Mouse (Mus musculus) right cerebral cortex, adult 18-20 months (tissue): ENCODE measurements around the gene Psmd4.
A peak's percentile ranks its signal among the peaks of the same experiment; 100 is the strongest.
"Not testable (repeated sequence)": the region's sequence is repeated elsewhere in the genome, so short reads cannot be mapped to it uniquely, and the experiment has no call there.

Experiments
- DNase-seq: peaks from one replicate; pipeline ENCODE4 v3.0.0; 2022; ENCODE audit warnings: mixed read lengths

Psmd4 gene

DNA sequence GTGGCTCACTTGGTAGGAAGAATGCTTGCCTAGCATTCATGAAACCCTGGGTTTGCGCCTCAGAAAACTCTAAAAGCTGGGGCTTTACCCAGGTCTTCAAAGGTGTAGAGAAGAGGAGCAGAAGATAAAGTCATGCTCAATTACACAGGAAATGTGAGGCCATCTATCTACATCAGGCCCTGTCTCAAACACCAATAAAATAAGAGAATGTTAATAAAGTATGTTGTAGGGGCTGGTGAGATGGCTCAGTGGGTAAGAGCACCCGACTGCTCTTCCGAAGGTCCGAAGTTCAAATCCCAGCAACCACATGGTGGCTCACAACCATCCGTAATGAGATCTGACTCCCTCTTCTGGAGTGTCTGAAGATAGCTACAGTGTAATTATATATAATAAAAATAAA, 21.5 kb downstream of the Psmd4 start:
- not testable (repeated sequence) for DNase-seq

DNA sequence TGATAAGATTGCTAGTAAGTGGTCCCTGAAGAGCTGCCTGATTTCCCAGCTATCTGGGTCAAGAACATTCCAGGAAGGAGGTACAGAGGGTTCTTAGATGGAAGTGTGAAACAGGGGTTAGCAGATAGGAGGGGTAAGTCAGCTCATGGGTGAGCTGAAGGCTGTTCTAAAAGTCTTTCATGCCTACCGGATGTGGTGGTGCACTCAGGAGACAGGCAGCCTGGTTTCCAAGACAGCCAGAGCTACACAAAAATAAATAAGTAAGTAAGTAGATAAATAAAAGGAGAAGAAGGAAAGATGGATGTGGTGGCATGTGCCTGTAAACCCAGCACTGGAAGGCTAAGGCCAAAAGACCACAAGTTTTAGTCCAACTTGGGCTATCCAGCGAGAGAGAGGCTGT, 23.7 kb downstream of the Psmd4 start:
- DNase-seq = no peak

DNA sequence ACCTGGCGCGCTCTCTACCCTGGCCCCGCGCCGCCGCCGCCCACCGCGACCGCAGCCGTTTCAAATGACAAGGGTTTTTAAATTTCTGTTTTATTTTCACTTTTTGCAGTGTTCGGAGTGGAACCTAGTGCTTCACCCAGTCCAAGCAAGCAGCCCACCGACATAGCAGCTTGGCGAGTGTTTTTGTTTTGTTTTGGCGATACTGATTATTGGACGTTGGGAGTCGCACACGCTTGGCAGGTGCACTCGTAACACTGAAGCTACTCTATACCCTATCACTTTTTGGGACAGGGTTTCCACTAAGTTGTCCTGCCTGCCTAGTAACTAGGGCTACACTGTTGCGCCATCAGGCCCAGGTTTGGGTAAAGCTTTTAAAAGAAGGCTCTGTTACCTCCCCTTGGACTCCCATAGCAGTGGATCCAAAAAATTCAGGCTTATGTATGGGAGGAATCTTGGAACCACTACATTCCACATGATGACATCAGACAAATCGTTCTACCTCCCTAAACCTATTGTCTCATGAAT, 25.8 kb downstream of the Psmd4 start:
- no peak for DNase-seq

DNA sequence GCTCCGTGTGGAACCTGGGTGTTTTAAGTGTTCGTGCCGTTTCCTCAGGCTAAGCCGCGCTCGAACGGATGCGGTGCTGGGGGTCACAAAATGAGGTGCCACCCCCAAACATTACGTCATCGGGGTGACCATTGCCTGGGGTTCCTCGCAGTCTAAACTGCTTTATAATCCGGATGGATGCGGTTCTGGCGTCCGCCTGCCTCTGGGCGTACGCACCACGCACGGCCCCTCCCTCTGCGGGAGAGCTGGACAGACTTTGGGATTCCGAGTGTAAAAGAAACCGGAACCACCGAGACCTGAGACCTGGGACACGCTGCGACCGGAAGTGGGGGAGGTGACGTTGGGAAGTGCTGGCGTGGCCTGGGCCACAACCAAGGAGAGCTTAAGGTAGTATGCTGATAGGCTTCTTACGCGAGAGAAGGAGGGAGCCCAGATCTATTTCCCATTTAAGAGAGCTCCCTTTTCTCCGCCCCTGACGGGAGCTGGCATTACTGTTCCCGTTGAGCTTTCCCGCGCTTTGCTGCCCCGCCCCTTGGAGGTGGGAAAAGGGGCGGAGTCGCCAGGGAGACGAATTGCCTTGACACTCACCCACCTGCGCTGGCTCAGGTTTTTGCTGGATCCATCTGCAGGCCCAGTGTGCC, 26.4 kb downstream of the Psmd4 start:
- peak; percentile 96 for DNase-seq

DNA sequence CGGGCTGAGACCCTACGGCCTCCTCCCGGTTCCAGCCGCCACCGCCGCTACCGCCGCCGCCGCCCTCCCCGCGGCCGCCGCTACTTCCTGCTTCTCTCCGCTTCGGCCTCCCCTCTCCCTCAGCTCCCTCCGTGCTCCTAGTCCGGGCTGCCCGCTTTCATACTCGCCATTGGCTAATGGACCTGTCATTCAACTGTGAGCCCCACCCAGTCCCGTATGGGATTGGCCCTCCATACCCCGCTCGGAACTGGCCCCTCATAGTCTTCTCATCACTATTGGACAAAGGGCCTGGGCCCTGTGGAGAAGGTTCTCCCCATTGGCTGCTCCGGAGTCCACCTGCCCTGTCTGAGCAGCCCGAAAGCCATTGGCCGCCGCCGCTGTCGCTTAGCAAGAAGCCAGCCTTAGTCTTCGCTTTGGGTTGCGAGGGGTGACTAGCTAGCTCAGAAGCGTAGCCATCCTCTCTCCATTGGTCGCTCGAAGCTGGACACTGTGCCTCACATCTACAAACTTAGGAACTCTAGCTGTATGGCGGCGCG, 27.0 kb downstream of the Psmd4 start, which contains the start of gene Zfp687:
Gene Zfp687, minus strand, starts transcription at position 112 of the 536 bp plus-strand sequence.
- peak; percentile 100 for DNase-seq

DNA sequence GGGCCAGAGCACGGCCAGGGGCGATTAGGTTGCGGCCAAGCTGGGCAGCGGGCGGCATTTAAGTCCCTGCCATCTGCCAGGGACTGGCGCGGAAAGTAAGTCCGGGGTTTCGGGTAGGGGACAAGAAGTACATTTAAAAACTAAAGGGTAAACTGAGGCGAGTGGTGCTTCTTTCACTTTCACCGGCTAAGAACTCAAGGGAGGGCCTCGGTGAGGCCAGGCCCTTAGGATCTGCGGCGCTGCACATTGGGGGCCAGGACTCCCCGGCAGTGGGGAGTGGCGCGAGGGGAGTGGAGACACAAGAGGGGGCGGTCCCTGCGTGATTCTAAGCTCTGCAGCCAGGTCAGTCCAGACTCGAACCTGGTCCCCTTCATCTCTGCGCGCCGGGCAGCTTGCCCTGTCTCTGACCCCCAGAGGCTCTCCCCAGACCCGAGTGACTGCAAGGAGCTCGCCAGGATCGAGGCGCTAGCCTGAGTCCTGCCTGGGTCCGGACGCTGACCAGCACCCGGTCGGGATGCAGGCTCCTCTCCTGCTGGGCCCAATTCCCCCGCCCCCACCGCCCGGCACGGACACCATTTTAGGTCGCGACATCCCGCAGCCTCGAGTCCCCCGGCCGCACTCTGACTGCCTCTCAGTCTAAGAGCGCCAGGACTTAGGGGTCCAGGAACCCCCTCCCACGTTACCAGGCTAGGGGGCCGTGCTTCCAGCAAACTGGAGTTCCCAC, 27.8 kb downstream of the Psmd4 start:
- peak; percentile 39 for DNase-seq

DNA sequence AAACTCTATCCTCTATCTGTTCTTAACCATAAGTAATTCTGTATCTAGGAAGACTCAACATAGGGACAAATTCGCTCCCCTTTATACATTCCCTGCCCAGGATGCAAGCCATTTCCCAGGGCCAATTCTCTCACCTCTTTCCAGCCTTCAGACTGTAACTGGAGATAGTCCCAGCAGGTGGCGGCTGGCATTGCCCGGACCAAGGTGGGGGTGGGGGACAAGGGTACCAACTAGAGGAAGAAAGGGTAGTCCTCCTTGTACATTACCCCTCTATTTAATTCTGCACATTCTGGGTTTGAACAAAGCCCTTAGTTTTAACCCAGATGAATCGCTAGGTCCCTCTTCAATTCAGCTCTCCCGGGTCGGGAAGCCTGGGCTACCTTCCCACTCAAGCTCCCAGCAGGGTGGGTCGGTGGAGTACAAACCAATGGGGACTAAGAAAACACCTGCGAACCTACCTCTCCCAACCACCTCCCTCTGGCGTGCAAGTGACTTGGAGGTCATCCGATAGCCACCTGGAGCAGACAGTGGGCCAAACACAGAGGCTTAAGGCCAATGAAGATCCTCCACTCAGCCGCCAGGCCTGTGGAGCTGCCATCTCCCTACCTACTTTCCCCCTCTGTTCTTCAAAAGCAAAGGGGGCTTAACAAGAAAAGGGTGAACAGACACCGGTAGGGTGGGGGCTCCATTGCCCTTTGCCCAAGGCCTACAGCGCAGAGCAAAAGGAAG, 28.6 kb downstream of the Psmd4 start:
- no peak for DNase-seq

DNA sequence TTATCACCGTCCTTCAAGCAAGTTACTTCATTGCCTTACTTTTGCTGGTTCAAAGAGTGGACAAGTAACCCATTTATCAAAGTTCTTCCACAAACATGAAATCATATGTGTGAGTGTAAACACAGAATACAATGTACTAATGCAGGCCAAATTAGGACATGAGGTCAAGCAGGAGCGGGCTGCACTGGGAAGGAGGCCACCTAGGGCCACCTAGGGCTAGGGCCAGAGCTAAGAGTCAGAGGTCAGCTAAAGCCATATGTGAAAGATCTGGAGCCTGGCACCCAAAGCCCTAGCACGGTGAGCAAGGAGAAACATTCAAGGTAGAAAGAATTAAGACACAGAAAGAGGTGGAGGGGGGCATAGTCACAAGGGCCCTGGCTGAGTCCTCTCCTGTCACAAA, 29.4 kb downstream of the Psmd4 start:
- DNase-seq = no peak

DNA sequence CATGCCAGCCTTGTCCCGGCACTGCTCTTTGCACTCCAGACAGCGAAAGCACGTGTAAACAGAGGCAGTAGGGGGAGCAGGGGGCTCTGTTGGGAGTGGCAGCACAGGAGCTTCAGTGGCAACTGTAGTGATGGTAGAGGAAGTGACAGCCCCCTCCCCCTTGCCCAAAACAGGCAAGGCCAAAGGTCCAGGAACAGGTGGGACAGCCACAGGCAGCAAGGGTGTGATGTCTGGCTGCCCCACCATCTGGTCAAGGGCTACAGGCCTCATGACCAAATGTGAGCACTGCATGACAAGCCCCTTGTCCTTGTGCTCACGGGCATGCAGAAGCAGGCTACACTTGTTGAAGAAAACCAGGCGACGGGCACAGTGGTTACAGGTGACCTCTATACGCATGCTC, 32.0 kb downstream of the Psmd4 start:
- DNase-seq = no peak

DNA sequence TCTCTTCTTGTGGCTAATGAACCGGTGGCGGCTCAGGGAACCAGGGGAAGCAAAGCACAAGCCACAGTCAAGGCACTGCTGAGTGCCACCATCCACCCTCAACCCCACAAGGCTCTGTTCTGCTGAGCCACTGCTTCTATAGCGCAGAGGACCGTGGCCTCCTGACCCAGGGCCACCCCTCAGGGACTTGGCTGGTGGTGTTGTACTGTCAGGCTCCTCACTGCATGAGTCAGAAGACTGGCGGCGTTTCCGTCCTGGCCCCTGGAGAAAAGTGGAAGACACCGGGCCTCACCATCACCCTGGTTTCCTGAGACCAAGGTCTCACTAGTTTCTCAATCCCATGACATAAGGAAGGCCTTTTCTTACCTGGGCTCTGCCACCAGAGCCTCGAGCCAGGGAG, 34.7 kb downstream of the Psmd4 start:
- no peak for DNase-seq

DNA sequence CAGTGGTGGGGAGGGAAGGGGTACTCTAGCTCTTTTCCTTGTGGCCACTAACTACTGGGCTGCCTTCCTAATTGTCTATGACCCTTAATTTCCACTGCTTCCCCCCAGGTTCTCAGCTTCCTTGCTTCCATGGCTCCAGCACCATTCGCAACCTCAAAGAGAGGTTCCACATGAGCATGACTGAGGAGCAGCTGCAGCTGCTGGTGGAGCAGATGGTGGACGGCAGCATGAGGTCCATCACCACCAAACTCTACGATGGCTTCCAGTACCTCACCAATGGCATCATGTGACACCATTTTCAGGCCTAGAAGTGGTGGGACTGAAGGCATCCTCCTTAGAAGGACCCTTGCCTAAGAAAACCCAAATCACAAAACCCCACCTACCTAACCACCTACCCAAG, 36.8 kb downstream of the Psmd4 start:
- DNase-seq = no peak

DNA sequence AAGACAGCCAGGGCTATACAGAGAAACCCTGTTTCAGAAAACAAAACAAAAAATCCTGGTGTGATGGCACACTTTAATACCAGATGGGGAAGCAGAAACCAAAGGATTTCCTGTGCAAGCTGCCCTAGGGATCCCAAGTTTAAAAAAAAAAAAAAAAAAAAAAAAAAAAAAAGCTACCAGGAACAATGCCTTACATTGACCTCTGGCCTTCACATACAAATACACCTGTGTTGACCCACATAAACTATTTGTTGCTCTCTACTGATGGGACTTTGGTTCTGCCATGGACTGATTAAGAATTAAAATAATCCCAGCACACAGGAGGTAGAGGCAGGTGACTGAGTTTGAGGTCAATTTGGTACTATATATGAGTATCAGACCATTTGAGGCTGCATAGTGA, 39.1 kb downstream of the Psmd4 start:
- no peak for DNase-seq

DNA sequence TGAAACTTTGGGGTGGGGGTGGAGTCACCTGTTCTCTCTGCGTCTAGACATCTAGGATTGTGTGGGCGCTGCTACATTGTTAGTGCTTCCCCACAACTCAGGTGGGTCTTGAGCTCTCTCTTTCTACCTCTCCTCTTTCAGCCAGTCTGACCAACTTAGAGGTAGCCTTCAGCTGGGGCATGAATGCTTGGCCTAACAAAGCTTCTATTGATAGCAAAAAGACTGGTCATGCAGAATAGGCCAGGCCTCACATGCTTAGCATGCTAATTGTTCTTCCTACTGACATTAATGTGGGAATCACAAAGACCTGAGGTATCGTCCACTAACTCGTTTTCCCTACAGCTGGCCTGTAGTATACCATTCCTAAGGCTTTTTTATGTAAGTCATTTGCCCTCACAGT, 39.8 kb downstream of the Psmd4 start:
- no peak for DNase-seq

DNA sequence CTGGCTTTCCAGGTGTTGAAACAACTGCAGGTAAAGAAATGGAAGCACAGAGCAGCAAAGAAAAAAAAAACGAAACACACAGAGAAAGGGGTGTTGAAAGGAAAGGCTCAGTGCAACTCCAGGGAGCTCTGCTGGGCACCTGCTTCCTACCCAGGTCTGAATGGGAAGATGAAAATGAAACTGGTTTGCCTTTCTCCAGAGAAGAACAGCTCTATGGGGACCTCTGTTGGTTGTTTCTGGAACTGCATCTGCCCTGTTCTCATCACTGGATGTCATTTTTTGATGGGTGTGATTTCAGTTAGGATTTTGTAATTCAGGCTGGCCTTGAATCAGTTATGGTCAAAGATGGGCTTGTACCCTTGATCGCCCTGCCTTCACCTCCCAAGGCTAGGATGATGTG, 45.5 kb downstream of the Psmd4 start:
- DNase-seq = peak; percentile 75

DNA sequence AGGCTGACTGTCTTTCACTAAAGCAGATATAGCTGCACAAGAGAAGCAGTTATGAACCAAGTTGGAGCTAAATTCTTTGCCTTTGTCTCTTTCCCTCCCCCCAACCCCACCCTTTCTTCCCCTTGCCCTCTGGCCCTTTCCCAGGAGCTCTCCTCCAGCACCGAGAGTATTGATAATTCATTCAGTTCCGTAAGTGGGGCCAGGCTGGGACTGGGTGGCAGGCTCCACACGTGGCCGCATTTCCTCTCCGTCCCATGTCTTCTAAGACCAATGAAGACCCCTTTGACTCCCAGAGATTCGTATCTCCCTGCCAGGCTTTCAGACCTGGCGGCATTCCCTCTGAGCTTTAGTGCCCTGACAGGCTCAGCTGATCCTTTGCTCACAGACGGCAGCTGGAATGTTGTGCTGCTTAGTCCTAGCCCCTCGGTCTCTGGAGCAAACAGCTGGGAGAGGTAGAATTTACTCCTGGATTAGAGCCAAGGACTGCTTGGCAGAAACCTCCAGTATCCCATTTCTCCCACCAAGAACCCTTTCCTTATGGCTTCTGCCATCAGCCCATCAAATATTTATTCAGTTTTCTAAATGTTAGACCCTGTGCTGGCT, 53.2 kb downstream of the Psmd4 start:
- no peak for DNase-seq

DNA sequence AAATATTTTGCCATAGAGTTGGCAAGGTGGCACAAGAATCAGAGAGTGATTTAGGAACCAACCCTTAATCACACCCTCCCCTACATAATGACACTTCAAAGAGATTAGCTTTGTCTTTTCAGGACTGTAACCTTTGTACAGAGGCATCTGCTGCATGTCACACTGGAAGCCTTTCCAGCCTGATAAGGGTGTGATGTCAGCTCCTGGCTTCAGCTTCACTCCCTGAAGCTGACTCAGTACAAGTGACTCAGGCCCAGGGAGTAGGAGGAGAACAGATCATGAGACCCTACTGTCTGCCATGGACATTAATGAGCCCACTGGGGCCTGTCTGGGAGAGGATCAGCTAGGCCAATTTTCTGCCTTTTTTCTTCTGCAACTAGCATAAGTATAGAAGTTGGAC, 54.8 kb downstream of the Psmd4 start:
- peak; percentile 48 for DNase-seq

DNA sequence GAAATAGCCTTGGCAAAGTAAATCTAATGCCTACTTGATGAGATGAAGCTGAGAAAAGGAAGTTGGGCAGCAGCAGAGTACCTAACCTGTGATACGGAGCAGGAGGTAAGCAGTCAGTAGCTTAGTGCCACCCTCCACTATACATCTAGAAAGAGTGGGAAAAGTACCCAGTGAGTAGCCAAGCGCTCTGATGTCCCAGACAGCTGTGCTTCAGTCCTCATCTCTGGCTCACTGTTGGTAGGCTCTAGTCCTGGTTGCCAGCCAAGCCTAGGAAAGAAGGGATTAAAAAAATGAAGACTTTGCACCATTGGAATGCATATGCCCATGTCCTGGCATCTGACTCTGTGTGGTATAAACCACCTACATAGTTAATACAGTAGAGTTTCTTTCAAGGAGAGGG, 56.9 kb downstream of the Psmd4 start:
- DNase-seq = no peak

DNA sequence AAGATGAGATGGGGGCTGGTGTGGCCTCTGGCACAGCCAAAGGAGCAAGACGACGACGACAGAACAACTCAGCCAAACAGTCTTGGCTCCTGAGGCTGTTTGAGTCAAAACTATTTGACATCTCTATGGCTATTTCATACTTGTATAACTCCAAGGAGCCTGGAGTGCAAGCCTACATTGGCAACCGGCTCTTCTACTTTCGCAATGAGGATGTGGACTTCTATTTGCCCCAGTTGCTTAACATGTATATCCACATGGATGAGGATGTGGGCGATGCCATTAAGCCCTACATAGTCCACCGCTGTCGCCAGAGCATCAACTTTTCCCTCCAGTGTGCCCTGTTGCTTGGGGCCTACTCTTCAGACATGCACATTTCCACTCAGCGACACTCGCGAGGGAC, 58.1 kb downstream of the Psmd4 start:
- no peak for DNase-seq
